Mouse (Mus musculus) small intestine, adult 2 months (tissue): ENCODE measurements around the gene Thumpd1.
A peak's percentile ranks its signal among the peaks of the same experiment; 100 is the strongest.

Source experiments
- CTCF ChIP-seq: fragments of 200-500 bp; IDR thresholded peaks from 2 replicates; pipeline ENCODE4 v1.5.1; 2012; ENCODE audit warnings: low read depth, mild to moderate bottlenecking, control low read depth, inconsistent platforms, low read length, moderate library complexity, mixed read lengths; ENCODE audit not compliant: insufficient replicate concordance, insufficient read length; ENCODE audit errors: extremely low read depth
- POLR2A ChIP-seq: fragments of 200-500 bp; IDR thresholded peaks from 2 replicates; pipeline ENCODE4 v1.6.1; 2012; ENCODE audit warnings: low read depth, mild to moderate bottlenecking, control low read depth, inconsistent platforms, low read length, moderate library complexity

DNA sequence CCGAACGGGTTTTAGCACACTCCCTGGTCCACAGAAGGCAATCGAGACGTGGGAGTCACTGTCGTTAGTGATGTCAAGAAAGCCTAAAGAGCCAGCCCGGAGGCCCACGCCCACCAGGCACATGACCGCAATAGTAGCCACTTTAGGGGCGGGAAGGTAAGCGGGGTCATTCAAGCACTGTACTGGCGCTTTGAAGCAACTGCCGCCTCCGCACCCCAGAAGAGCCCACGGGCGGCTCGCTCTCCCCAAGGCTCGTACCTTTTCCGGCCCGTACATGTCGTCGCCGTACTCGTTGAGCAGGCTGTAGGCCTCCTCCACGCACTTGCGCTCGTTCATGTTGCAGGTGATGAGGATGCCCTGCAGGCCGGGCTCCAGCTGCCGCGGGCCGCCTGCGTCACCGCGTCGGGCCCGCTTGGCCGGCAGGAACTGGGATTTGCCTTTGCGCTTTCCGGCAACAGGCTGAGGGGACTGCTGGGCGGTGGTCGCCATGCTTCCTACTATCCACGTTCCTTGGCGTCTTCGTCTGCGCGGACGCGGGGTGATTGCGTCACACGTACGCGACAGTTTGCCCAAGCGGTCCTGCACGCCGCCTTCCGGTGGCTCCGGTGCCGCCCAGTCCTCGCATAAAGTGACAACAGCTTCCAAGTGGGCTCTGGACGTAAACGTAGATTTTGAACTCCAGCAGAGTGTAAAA is at the start of gene Thumpd1:
- peak; percentile 56 for TF ChIP-seq CTCF
- TF ChIP-seq POLR2A: peak; percentile 34; the same call in 1 of the 2 replicates
